Mouse (Mus musculus) intestine, embryonic 15.5 days (tissue): Measurements from ENCODE around the gene Cd151. TPM values are rescaled to one million over a fixed set of nuclear protein-coding genes. Genes with fewer than 3 reads are reported as not detected.

ENCODE experiments used
- ATAC-seq: fragments of 200-750 bp; cut with Nextera tagmentation; 2 replicates; pipeline ENCODE4 v1.8.0; 2017; ENCODE audit warnings: moderate TSS enrichment, moderate library complexity
- H3K27ac ChIP-seq: fragments of 300-500 bp; sonication (generic); 2 replicates; pipeline ENCODE4 v1.5.1; 2015; ENCODE audit warnings: mild to moderate bottlenecking, inconsistent platforms
- H3K27me3 ChIP-seq: fragments of 300-500 bp; sonication (generic); replicated peaks from 2 replicates; pipeline ENCODE4 v1.6.1; 2015; ENCODE audit warnings: inconsistent platforms
- H3K36me3 ChIP-seq: fragments of 300-500 bp; sonication (generic); 2 replicates; pipeline ENCODE4 v1.6.1; 2015; ENCODE audit warnings: inconsistent platforms
- H3K4me1 ChIP-seq: fragments of 300-500 bp; sonication (generic); replicated peaks from 2 replicates; pipeline ENCODE4 v1.6.1; 2015; ENCODE audit warnings: inconsistent platforms
- H3K4me2 ChIP-seq: fragments of 300-500 bp; sonication (generic); replicated peaks from 2 replicates; pipeline ENCODE4 v1.6.1; 2015; ENCODE audit warnings: mild to moderate bottlenecking, inconsistent platforms
- H3K4me3 ChIP-seq: fragments of 300-500 bp; sonication (generic); replicated peaks from 2 replicates; pipeline ENCODE4 v1.5.1; 2015; ENCODE audit warnings: inconsistent platforms
- H3K9ac ChIP-seq: fragments of 300-500 bp; sonication (generic); 2 replicates; pipeline ENCODE4 v1.6.1; 2015; ENCODE audit warnings: inconsistent platforms
- H3K9me3 ChIP-seq: fragments of 300-500 bp; sonication (generic); 2 replicates; pipeline ENCODE4 v1.6.1; 2016; ENCODE audit warnings: inconsistent platforms
- WGBS: fragments of 180-500 bp; shearing (Covaris S2); methylation state at CpG from one replicate; pipeline ENCODE4 v1.1.7; 2015; 5-methylcytosine and 5-hydroxymethylcytosine counted together
- polyA plus RNA-seq: library from polyadenylated mRNA; unstranded; fragments of >200 nt; fragmentation: Nextera tagmentation; extraction: Ambion mirVana; gene quantifications from 2 replicates; pipeline ENCODE4 v1.2.1, GENCODE M21; 2015

Gene Cd151
- 21.5 and 25.5 TPM in 2 replicates for polyA plus RNA-seq

GRCm38 (mm10) chr7:141467230-141468030 lies at the start of gene Cd151:
TSS of gene Cd151 (plus strand) at chr7:141467392.
- H3K9ac ChIP-seq: peak within 1 kb of the TSS; percentile 82
- H3K4me2 ChIP-seq: peak within 1 kb of the TSS; percentile 86
- peak; percentile 88 for ATAC-seq
- peak within 1 kb of the TSS; percentile 82 for H3K4me3 ChIP-seq
- H3K27ac ChIP-seq: peak within 1 kb of the TSS; percentile 89
- peaks cover 42% of the 10 kb centered on the region for H3K4me1 ChIP-seq
- peaks cover 19% of the 10 kb centered on the region for H3K36me3 ChIP-seq
- H3K27me3 ChIP-seq: peaks cover 30% of the 10 kb centered on the region
- 2% methylated on average over 52 of the region's 52 CpGs for WGBS
- no peaks in the 10 kb centered on the region for H3K9me3 ChIP-seq

- Histone ChIP-seq H3K9me3 (no peaks in the 10 kb centered on the region), H3K4me2 (no peak overlapping the region), H3K36me3 (no peaks in the 10 kb centered on the region), H3K27me3 (no peaks in the 10 kb centered on the region), H3K4me3 (no peak overlapping the region), H3K4me1 (peaks cover 8% of the 10 kb centered on the region), H3K9ac (no peak overlapping the region), H3K27ac (peak overlapping the region; percentile 48; the same call in 1 of the 2 replicates)
- ATAC-seq: no peak
- 76% methylated on average over 8 of the region's 8 CpGs for WGBS
Observed at GRCm38 (mm10) chr7:141417731-141418681, 49.2 kb upstream of the Cd151 start.

GRCm38 (mm10) chr7:141418970-141419369 lies 48.2 kb upstream of the Cd151 start:
- no peak overlapping the region for H3K4me3 ChIP-seq
- no peak overlapping the region for H3K9ac ChIP-seq
- 41% methylated on average over 7 of the region's 7 CpGs for WGBS
- H3K4me2 ChIP-seq: no peak overlapping the region
- peaks cover 5% of the 10 kb centered on the region; the same call in 1 of the 2 replicates for H3K4me1 ChIP-seq
- peak overlapping the region; percentile 48; the same call in 1 of the 2 replicates for H3K27ac ChIP-seq
- no peaks in the 10 kb centered on the region for H3K9me3 ChIP-seq
- peak; percentile 62 for ATAC-seq
- H3K27me3 ChIP-seq: no peaks in the 10 kb centered on the region
- no peaks in the 10 kb centered on the region for H3K36me3 ChIP-seq

GRCm38 (mm10) chr7:141420030-141420702 lies 47.0 kb upstream of the Cd151 start:
- Histone ChIP-seq H3K9me3 (no peaks in the 10 kb centered on the region), H3K9ac (no peak overlapping the region), H3K27me3 (no peaks in the 10 kb centered on the region), H3K27ac (peak overlapping the region; percentile 25; the same call in 1 of the 2 replicates), H3K4me2 (no peak overlapping the region), H3K36me3 (no peaks in the 10 kb centered on the region), H3K4me3 (no peak overlapping the region), H3K4me1 (no peaks in the 10 kb centered on the region)
- peak; percentile 60 for ATAC-seq
- 57% methylated on average over 9 of the region's 9 CpGs for WGBS

- 68% methylated on average over 4 of the region's 4 CpGs for WGBS
- Histone ChIP-seq H3K27ac (no peak overlapping the region), H3K9me3 (no peaks in the 10 kb centered on the region), H3K9ac (no peak overlapping the region), H3K36me3 (no peaks in the 10 kb centered on the region), H3K27me3 (no peaks in the 10 kb centered on the region), H3K4me2 (no peak overlapping the region), H3K4me1 (peaks cover 3% of the 10 kb centered on the region; the same call in 1 of the 2 replicates), H3K4me3 (no peak overlapping the region)
- no peak for ATAC-seq
Observed at GRCm38 (mm10) chr7:141423811-141424210, 43.4 kb upstream of the Cd151 start.

- H3K4me2 ChIP-seq: no peak overlapping the region
- no peaks in the 10 kb centered on the region for H3K27me3 ChIP-seq
- ATAC-seq: no peak
- no peaks in the 10 kb centered on the region for H3K9me3 ChIP-seq
- no peak overlapping the region for H3K4me3 ChIP-seq
- WGBS: 77% methylated on average over 12 of the region's 12 CpGs
- H3K36me3 ChIP-seq: peaks cover 14% of the 10 kb centered on the region; the same call in 1 of the 2 replicates
- peaks cover 9% of the 10 kb centered on the region; the same call in 1 of the 2 replicates for H3K4me1 ChIP-seq
- H3K9ac ChIP-seq: no peak overlapping the region
- no peak overlapping the region for H3K27ac ChIP-seq
Observed at GRCm38 (mm10) chr7:141426948-141427730, 40.1 kb upstream of the Cd151 start.

GRCm38 (mm10) chr7:141428701-141429100 lies 38.5 kb upstream of the Cd151 start:
- Histone ChIP-seq H3K4me3 (0 out of 2 replicates have a peak overlapping the region, but pooled peaks have one; percentile 9), H3K36me3 (peaks cover 23% of the 10 kb centered on the region; the same call in 1 of the 2 replicates), H3K27me3 (no peaks in the 10 kb centered on the region), H3K27ac (no peak overlapping the region), H3K9me3 (no peaks in the 10 kb centered on the region), H3K4me1 (peaks cover 12% of the 10 kb centered on the region; the same call in 1 of the 2 replicates), H3K4me2 (peak overlapping the region; percentile 41; the same call in 1 of the 2 replicates), H3K9ac (no peak overlapping the region)
- WGBS: 50% methylated on average over 5 of the region's 5 CpGs
- ATAC-seq: no peak

- Histone ChIP-seq H3K9ac (no peak within 1 kb of the TSS), H3K36me3 (peaks cover 25% of the 10 kb centered on the region; the same call in 1 of the 2 replicates), H3K4me2 (peak within 1 kb of the TSS; percentile 41), H3K9me3 (no peaks in the 10 kb centered on the region), H3K4me3 (peak within 1 kb of the TSS; percentile 9; the same call in 1 of the 2 replicates), H3K27ac (no peak within 1 kb of the TSS), H3K27me3 (no peaks in the 10 kb centered on the region), H3K4me1 (peaks cover 18% of the 10 kb centered on the region)
- WGBS: 6% methylated on average over 19 of the region's 19 CpGs
- ATAC-seq: peak; percentile 64
Observed at GRCm38 (mm10) chr7:141429310-141429709, 37.9 kb upstream of the Cd151 start, which contains the start of gene Cend1. TSS of gene Cend1 (minus strand) at chr7:141429491.

GRCm38 (mm10) chr7:141429840-141430584 lies 37.2 kb upstream of the Cd151 start:
- Histone ChIP-seq H3K9me3 (no peaks in the 10 kb centered on the region), H3K4me3 (no peak overlapping the region), H3K9ac (no peak overlapping the region), H3K36me3 (peaks cover 25% of the 10 kb centered on the region; the same call in 1 of the 2 replicates), H3K4me2 (peak overlapping the region; percentile 41; the same call in 1 of the 2 replicates), H3K27ac (no peak overlapping the region), H3K27me3 (no peaks in the 10 kb centered on the region), H3K4me1 (peaks cover 25% of the 10 kb centered on the region)
- ATAC-seq: no peak
- 59% methylated on average over 9 of the region's 9 CpGs for WGBS

- no peak for ATAC-seq
Observed at GRCm38 (mm10) chr7:141430585-141431240, 36.5 kb upstream of the Cd151 start.

More at GRCm38 (mm10) chr7:141430585-141431240, 36.5 kb upstream of the Cd151 start:
- no peaks in the 10 kb centered on the region for H3K9me3 ChIP-seq
- 90% methylated on average over 9 of the region's 9 CpGs for WGBS
- no peak overlapping the region for H3K27ac ChIP-seq
- no peak overlapping the region for H3K4me2 ChIP-seq
- H3K4me3 ChIP-seq: no peak overlapping the region
- H3K36me3 ChIP-seq: peaks cover 25% of the 10 kb centered on the region; the same call in 1 of the 2 replicates
- no peaks in the 10 kb centered on the region for H3K27me3 ChIP-seq
- H3K4me1 ChIP-seq: peaks cover 31% of the 10 kb centered on the region
- no peak overlapping the region; the same call in 1 of the 2 replicates for H3K9ac ChIP-seq
